Mouse (Mus musculus): ENCODE data around the gene Tmem235. TPM values are rescaled to one million over a fixed set of nuclear protein-coding genes. Genes with fewer than 3 reads are reported as not detected.

Tmem235 gene
- polyA plus RNA-seq, 1 experiment from 2014 or later = not detected

GRCm38 (mm10) chr11:117848985-117849671 is 11.4 kb upstream of the Tmem235 start, which contains the start of gene Birc5:
Gene Birc5, plus strand, starts transcription at chr11:117849251.
- no peaks in the 10 kb centered on the region for H3K9me3 ChIP-seq (ENCODE audit: control insufficient read depth, low read length)
- 0% methylated on average over 25 of the region's 51 CpGs for WGBS
- H3K4me1 ChIP-seq (ENCODE audit: control insufficient read depth, insufficient read depth, low read length) = peaks cover 17% of the 10 kb centered on the region
- DNase-seq (ENCODE audit: low spot score) (peak; percentile 98), ATAC-seq (ENCODE audit: low read depth) (peak; percentile 95)
- peak within 1 kb of the TSS; percentile 96 for H3K27ac ChIP-seq (replicated peaks; ENCODE audit: low read depth, low read length)
- peaks cover 23% of the 10 kb centered on the region for H3K36me3 ChIP-seq (ENCODE audit: control insufficient read depth, insufficient read depth, low read length)
- H3K9ac ChIP-seq (ENCODE audit: low read depth, low read length) = peak within 1 kb of the TSS; percentile 77
- H3K27me3 ChIP-seq (replicated peaks; ENCODE audit: control insufficient read depth, insufficient read depth, low read length) = no peaks in the 10 kb centered on the region
- H3K4me3 ChIP-seq (ENCODE audit: low read depth, low read length) = peak within 1 kb of the TSS; percentile 58
- peak within 1 kb of the TSS; percentile 89 for H3K4me2 ChIP-seq (ENCODE audit: low read depth, low read length)

- Histone ChIP-seq H3K36me3 (ENCODE audit: control insufficient read depth, insufficient read depth, low read length) (peaks cover 57% of the 10 kb centered on the region), H3K9me3 (ENCODE audit: control insufficient read depth, low read length) (no peaks in the 10 kb centered on the region), H3K4me3 (ENCODE audit: low read depth, low read length) (no peak overlapping the region), H3K9ac (ENCODE audit: low read depth, low read length) (no peak overlapping the region), H3K27me3 (replicated peaks; ENCODE audit: control insufficient read depth, insufficient read depth, low read length) (no peaks in the 10 kb centered on the region), H3K4me1 (ENCODE audit: control insufficient read depth, insufficient read depth, low read length) (peaks cover 15% of the 10 kb centered on the region), H3K27ac (replicated peaks; ENCODE audit: low read depth, low read length) (no peak overlapping the region), H3K4me2 (ENCODE audit: low read depth, low read length) (no peak overlapping the region)
- 91% methylated on average over 3 of the region's 3 CpGs for WGBS
- ATAC-seq (ENCODE audit: low read depth) (no peak), DNase-seq (ENCODE audit: low spot score) (no peak)
These were observed 7.7 kb upstream of the Tmem235 start for GRCm38 (mm10) chr11:117852875-117853274.

- Histone ChIP-seq H3K9me3 (ENCODE audit: control insufficient read depth, low read length) (no peaks in the 10 kb centered on the region), H3K9ac (ENCODE audit: low read depth, low read length) (no peak overlapping the region), H3K27me3 (replicated peaks; ENCODE audit: control insufficient read depth, insufficient read depth, low read length) (peaks cover 1% of the 10 kb centered on the region; the same call in 1 of the 2 replicates), H3K4me3 (ENCODE audit: low read depth, low read length) (no peak overlapping the region), H3K4me2 (ENCODE audit: low read depth, low read length) (no peak overlapping the region), H3K36me3 (ENCODE audit: control insufficient read depth, insufficient read depth, low read length) (peaks cover 57% of the 10 kb centered on the region), H3K4me1 (ENCODE audit: control insufficient read depth, insufficient read depth, low read length) (peaks cover 8% of the 10 kb centered on the region; the same call in 1 of the 2 replicates), H3K27ac (replicated peaks; ENCODE audit: low read depth, low read length) (no peak overlapping the region)
- no peak for ATAC-seq (ENCODE audit: low read depth)
- WGBS = 86% methylated on average over 9 of the region's 9 CpGs
- DNase-seq (ENCODE audit: low spot score) = no peak
These were observed 6.3 kb upstream of the Tmem235 start for GRCm38 (mm10) chr11:117854241-117854640.

- H3K4me2 ChIP-seq (ENCODE audit: low read depth, low read length) = no peak overlapping the region
- no peak overlapping the region for H3K9ac ChIP-seq (ENCODE audit: low read depth, low read length)
- peaks cover 10% of the 10 kb centered on the region for H3K4me1 ChIP-seq (ENCODE audit: control insufficient read depth, insufficient read depth, low read length)
- no peak overlapping the region for H3K27ac ChIP-seq (replicated peaks; ENCODE audit: low read depth, low read length)
- DNase-seq (ENCODE audit: low spot score) = no peak
- ATAC-seq (ENCODE audit: low read depth) = no peak
- no peak overlapping the region for H3K4me3 ChIP-seq (ENCODE audit: low read depth, low read length)
- H3K9me3 ChIP-seq (ENCODE audit: control insufficient read depth, low read length) = no peaks in the 10 kb centered on the region
- H3K36me3 ChIP-seq (ENCODE audit: control insufficient read depth, insufficient read depth, low read length) = peaks cover 57% of the 10 kb centered on the region
- peaks cover 12% of the 10 kb centered on the region for H3K27me3 ChIP-seq (replicated peaks; ENCODE audit: control insufficient read depth, insufficient read depth, low read length)
- WGBS = 93% methylated on average over 5 of the region's 5 CpGs
These were observed 5.2 kb upstream of the Tmem235 start for GRCm38 (mm10) chr11:117855360-117855759.

GRCm38 (mm10) chr11:117855975-117856374 is 4.6 kb upstream of the Tmem235 start:
- ATAC-seq (ENCODE audit: low read depth) (no peak), DNase-seq (ENCODE audit: low spot score) (no peak)
- WGBS = 81% methylated on average over 1 of the region's 1 CpGs
- Histone ChIP-seq H3K9me3 (ENCODE audit: control insufficient read depth, low read length) (no peaks in the 10 kb centered on the region), H3K4me1 (ENCODE audit: control insufficient read depth, insufficient read depth, low read length) (peaks cover 10% of the 10 kb centered on the region; the same call in 1 of the 2 replicates), H3K4me3 (ENCODE audit: low read depth, low read length) (no peak overlapping the region), H3K27ac (replicated peaks; ENCODE audit: low read depth, low read length) (no peak overlapping the region), H3K36me3 (ENCODE audit: control insufficient read depth, insufficient read depth, low read length) (peaks cover 57% of the 10 kb centered on the region), H3K27me3 (replicated peaks; ENCODE audit: control insufficient read depth, insufficient read depth, low read length) (peaks cover 18% of the 10 kb centered on the region), H3K9ac (ENCODE audit: low read depth, low read length) (no peak overlapping the region), H3K4me2 (ENCODE audit: low read depth, low read length) (no peak overlapping the region)

GRCm38 (mm10) chr11:117857462-117857861 is 3.1 kb upstream of the Tmem235 start:
- Histone ChIP-seq H3K4me2 (ENCODE audit: low read depth, low read length) (no peak overlapping the region), H3K27ac (replicated peaks; ENCODE audit: low read depth, low read length) (no peak overlapping the region), H3K4me1 (ENCODE audit: control insufficient read depth, insufficient read depth, low read length) (peaks cover 8% of the 10 kb centered on the region; the same call in 1 of the 2 replicates), H3K9ac (ENCODE audit: low read depth, low read length) (no peak overlapping the region), H3K4me3 (ENCODE audit: low read depth, low read length) (no peak overlapping the region), H3K9me3 (ENCODE audit: control insufficient read depth, low read length) (no peaks in the 10 kb centered on the region), H3K36me3 (ENCODE audit: control insufficient read depth, insufficient read depth, low read length) (peaks cover 49% of the 10 kb centered on the region), H3K27me3 (replicated peaks; ENCODE audit: control insufficient read depth, insufficient read depth, low read length) (peaks cover 24% of the 10 kb centered on the region)
- no peak for DNase-seq (ENCODE audit: low spot score)
- ATAC-seq (ENCODE audit: low read depth) = no peak
- 97% methylated on average over 10 of the region's 10 CpGs for WGBS

GRCm38 (mm10) chr11:117858392-117858791 is 2.2 kb upstream of the Tmem235 start:
- Histone ChIP-seq H3K4me2 (ENCODE audit: low read depth, low read length) (no peak overlapping the region), H3K9ac (ENCODE audit: low read depth, low read length) (no peak overlapping the region), H3K36me3 (ENCODE audit: control insufficient read depth, insufficient read depth, low read length) (peaks cover 40% of the 10 kb centered on the region), H3K9me3 (ENCODE audit: control insufficient read depth, low read length) (no peaks in the 10 kb centered on the region), H3K27ac (replicated peaks; ENCODE audit: low read depth, low read length) (no peak overlapping the region), H3K27me3 (replicated peaks; ENCODE audit: control insufficient read depth, insufficient read depth, low read length) (peaks cover 32% of the 10 kb centered on the region), H3K4me1 (ENCODE audit: control insufficient read depth, insufficient read depth, low read length) (peaks cover 8% of the 10 kb centered on the region; the same call in 1 of the 2 replicates), H3K4me3 (ENCODE audit: low read depth, low read length) (no peak overlapping the region)
- ATAC-seq (ENCODE audit: low read depth) (no peak), DNase-seq (ENCODE audit: low spot score) (no peak)
- 53% methylated on average over 3 of the region's 3 CpGs for WGBS

- Histone ChIP-seq H3K9ac (ENCODE audit: low read depth, low read length) (no peak overlapping the region), H3K4me3 (ENCODE audit: low read depth, low read length) (no peak overlapping the region), H3K9me3 (ENCODE audit: control insufficient read depth, low read length) (no peaks in the 10 kb centered on the region), H3K4me1 (ENCODE audit: control insufficient read depth, insufficient read depth, low read length) (peaks cover 8% of the 10 kb centered on the region; the same call in 1 of the 2 replicates), H3K36me3 (ENCODE audit: control insufficient read depth, insufficient read depth, low read length) (no peaks in the 10 kb centered on the region), H3K27me3 (replicated peaks; ENCODE audit: control insufficient read depth, insufficient read depth, low read length) (peaks cover 39% of the 10 kb centered on the region), H3K4me2 (ENCODE audit: low read depth, low read length) (no peak overlapping the region), H3K27ac (replicated peaks; ENCODE audit: low read depth, low read length) (no peak overlapping the region)
- WGBS = 18% methylated on average over 11 of the region's 11 CpGs
- DNase-seq (ENCODE audit: low spot score) (no peak), ATAC-seq (ENCODE audit: low read depth) (no peak)
These were observed 2.8 kb downstream of the Tmem235 start for GRCm38 (mm10) chr11:117863174-117863856.

Data from embryonic facial prominence, embryonic 14.5 days (tissue).